Mouse (Mus musculus): ENCODE measurements around the gene Acacb.

GRCm38 (mm10) chr5:114187108-114187507 is 40.8 kb downstream of the Acacb start:
- no peak for TF ChIP-seq ZNF384 (IDR thresholded peaks at IDR 0.05; ENCODE audit: low read depth, low read length)
- no peak for TF ChIP-seq CHD2 (IDR thresholded peaks at IDR 0.05; ENCODE audit: low read depth, low read length)
- no peak for TF ChIP-seq HCFC1 (IDR thresholded peaks at IDR 0.05; ENCODE audit: borderline replicate concordance, insufficient read depth, low read length)
- TF ChIP-seq ZC3H11A (IDR thresholded peaks at IDR 0.05; ENCODE audit: borderline replicate concordance, low read depth, low read length), result no peak
- TF ChIP-seq MAFK (IDR thresholded peaks at IDR 0.05; ENCODE audit: insufficient read depth, low read depth, low read length), result no peak
